Mouse (Mus musculus) 416B (cell line): ENCODE results near the gene Tmem211.

Experiments used
- DNase-seq: peaks from one replicate; pipeline ENCODE4 v3.0.0; 2011; ENCODE audit warnings: low read depth

Tmem211 gene

GRCm38 (mm10) chr5:113214041-113214440, 12.7 kb upstream of the Tmem211 start:
- DNase-seq: peak; percentile 65

GRCm38 (mm10) chr5:113214455-113214854, 12.3 kb upstream of the Tmem211 start:
- DNase-seq: peak; percentile 98

GRCm38 (mm10) chr5:113215610-113216011, 11.1 kb upstream of the Tmem211 start:
- DNase-seq: no peak

GRCm38 (mm10) chr5:113216328-113216960, 10.3 kb upstream of the Tmem211 start:
- DNase-seq: no peak

- no peak for DNase-seq
These were observed 9.6 kb upstream of the Tmem211 start for GRCm38 (mm10) chr5:113217076-113217475.

- DNase-seq: no peak
These were observed 8.0 kb upstream of the Tmem211 start for GRCm38 (mm10) chr5:113218617-113219235.

- no peak for DNase-seq
These were observed 7.3 kb upstream of the Tmem211 start for GRCm38 (mm10) chr5:113219450-113219849.

- no peak for DNase-seq
These were observed 6.8 kb upstream of the Tmem211 start for GRCm38 (mm10) chr5:113219876-113220275.

- peak; percentile 51 for DNase-seq
These were observed 6.1 kb upstream of the Tmem211 start for GRCm38 (mm10) chr5:113220383-113221146.

- DNase-seq: peak; percentile 73
These were observed 5.4 kb upstream of the Tmem211 start, which contains the start of gene 2900026A02Rik for GRCm38 (mm10) chr5:113221147-113221865. Gene 2900026A02Rik, minus strand, starts transcription at chr5:113221236.

GRCm38 (mm10) chr5:113223888-113224287, 2.8 kb upstream of the Tmem211 start:
- no peak for DNase-seq

- DNase-seq: peak; percentile 79
These were observed 1.4 kb upstream of the Tmem211 start for GRCm38 (mm10) chr5:113225271-113225670.

- no peak for DNase-seq
These were observed 848 bp upstream of the Tmem211 start for GRCm38 (mm10) chr5:113225686-113226435.

GRCm38 (mm10) chr5:113230196-113230595, 3.5 kb downstream of the Tmem211 start:
- no peak for DNase-seq

- no peak for DNase-seq
These were observed 22.7 kb downstream of the Tmem211 start for GRCm38 (mm10) chr5:113249263-113249930.

- DNase-seq: no peak
These were observed 24.1 kb downstream of the Tmem211 start for GRCm38 (mm10) chr5:113250806-113251205.

GRCm38 (mm10) chr5:113265637-113266036, 38.9 kb downstream of the Tmem211 start:
- DNase-seq: no peak

GRCm38 (mm10) chr5:113268246-113268645, 41.5 kb downstream of the Tmem211 start:
- DNase-seq: no peak

- no peak for DNase-seq
These were observed 43.3 kb downstream of the Tmem211 start for GRCm38 (mm10) chr5:113270043-113270442.

- DNase-seq: no peak
These were observed 44.6 kb downstream of the Tmem211 start for GRCm38 (mm10) chr5:113271207-113271811.

GRCm38 (mm10) chr5:113275839-113276238, 49.1 kb downstream of the Tmem211 start:
- DNase-seq: no peak
